Mouse (Mus musculus) heart, postnatal 0 days (tissue): ENCODE data around the gene Selenom.

ENCODE experiments used
- CTCF ChIP-seq: IDR thresholded peaks from 2 replicates; pipeline ENCODE4 v1.5.1; 2016; ENCODE audit warnings: antibody characterized with exemption, control low read depth, low read depth
- EP300 ChIP-seq: IDR thresholded peaks from 2 replicates; pipeline ENCODE4 v1.6.1; 2016; ENCODE audit warnings: antibody characterized with exemption, low read depth

- TF ChIP-seq CTCF (no peak), EP300 (0 out of 2 replicates have a peak, but pooled peaks have one; percentile 45)
These were observed 45.7 kb downstream of the Selenom start for GRCm38 (mm10) chr11:3560202-3560601.
